Mouse (Mus musculus) 416B (cell line): Measurements from ENCODE around the gene Lamc1.

Experiments
- DNase-seq: peaks from one replicate; pipeline ENCODE4 v3.0.0; 2011; ENCODE audit warnings: low read depth

Lamc1 gene

DNA sequence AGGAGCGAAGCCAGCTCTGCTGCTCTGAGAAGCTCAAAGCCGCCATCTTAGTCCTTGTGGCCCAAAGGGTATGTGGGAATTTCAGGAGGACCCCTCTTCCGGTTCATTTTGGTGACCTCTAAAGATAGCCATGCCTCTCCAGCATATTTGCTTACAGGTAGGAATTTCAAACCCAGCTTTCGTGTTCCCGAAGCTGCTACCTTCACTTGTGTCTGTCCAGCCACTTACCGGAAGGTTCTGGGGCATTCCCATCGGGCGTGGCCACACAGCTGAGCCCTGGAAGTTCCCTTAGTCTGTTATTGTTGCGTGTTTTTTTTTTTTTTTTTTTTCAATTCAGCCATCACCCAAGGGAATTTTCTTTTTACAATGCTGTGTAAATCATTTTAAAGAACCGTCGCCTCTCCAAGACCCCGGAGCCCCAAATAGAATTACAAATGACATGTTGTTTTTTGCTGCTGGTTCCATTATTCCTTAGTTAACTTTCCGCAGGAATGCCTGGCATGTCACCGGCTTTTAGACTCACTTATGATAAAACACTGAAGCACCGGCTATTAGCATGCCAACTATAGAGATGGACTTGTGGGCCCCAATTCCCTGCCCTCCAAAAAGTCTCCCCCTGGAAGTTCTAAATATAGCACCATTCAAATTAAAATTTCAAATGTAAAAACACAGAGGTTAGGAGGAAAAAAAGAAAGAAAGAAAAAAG, 141.2 kb downstream of the Lamc1 start:
- DNase-seq = no peak

DNA sequence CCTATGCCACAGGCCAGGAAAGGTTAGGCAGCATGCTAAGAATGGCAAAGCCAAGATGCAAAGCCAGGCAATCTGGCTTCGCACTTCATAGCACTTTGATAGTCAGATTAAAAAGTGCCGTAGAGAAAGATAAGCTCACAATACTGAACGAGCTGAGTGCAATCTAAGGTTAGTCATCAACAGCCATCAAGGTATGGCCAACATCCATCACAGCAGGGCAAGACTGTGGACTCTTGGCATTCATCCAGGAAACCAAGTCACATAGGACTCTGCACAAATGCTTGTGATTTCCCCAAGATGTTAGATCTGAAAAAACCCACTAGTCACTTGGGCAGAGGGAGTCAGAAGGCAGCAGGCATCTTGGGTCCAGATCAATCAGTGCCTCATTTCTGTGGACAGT, 144.5 kb downstream of the Lamc1 start:
- DNase-seq = no peak

- no peak for DNase-seq
Observed at GRCm38 (mm10) chr1:153185828-153186803, 146.5 kb downstream of the Lamc1 start, which contains the start of gene Lamc2. Lamc2 (minus strand) TSS chr1:153186447.

- peak; percentile 17 for DNase-seq
Observed at GRCm38 (mm10) chr1:153180586-153181289, 151.8 kb downstream of the Lamc1 start.

- no peak for DNase-seq
Observed at GRCm38 (mm10) chr1:153180160-153180559, 152.4 kb downstream of the Lamc1 start.

GRCm38 (mm10) chr1:153174801-153175200, 157.8 kb downstream of the Lamc1 start:
- DNase-seq = peak; percentile 20

GRCm38 (mm10) chr1:153173276-153173675, 159.3 kb downstream of the Lamc1 start:
- DNase-seq = peak; percentile 45

GRCm38 (mm10) chr1:153172291-153172731, 160.3 kb downstream of the Lamc1 start:
- no peak for DNase-seq

DNA sequence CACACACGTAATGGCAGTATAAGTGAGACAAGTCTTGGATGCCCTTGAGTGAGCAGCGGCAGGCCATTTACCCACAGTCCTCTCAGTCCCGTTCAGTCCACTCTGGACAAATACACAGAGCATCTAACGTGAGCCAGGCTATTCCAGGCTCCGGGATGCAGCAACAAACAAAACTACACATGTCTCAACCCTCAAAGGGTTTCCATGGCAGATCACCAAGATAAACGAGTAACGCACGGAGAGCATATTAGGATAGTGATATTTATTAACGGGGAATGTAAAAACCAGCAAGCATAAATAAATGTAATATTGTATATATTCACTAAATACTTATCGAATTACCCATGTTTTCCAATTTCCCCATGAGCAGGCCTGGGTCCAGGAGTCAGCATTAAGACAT, 161.6 kb downstream of the Lamc1 start:
- no peak for DNase-seq
